Mouse (Mus musculus): Measurements from ENCODE around the gene Serpinb9d. TPM values are rescaled to one million over a fixed set of nuclear protein-coding genes. Genes with fewer than 3 reads are reported as not detected.
"Not testable (repeated sequence)": the region's sequence is repeated elsewhere in the genome, so short reads cannot be mapped to it uniquely, and the experiment has no call there.

Gene Serpinb9d
- polyA plus RNA-seq (2012) = not detected in 2 replicates

DNA sequence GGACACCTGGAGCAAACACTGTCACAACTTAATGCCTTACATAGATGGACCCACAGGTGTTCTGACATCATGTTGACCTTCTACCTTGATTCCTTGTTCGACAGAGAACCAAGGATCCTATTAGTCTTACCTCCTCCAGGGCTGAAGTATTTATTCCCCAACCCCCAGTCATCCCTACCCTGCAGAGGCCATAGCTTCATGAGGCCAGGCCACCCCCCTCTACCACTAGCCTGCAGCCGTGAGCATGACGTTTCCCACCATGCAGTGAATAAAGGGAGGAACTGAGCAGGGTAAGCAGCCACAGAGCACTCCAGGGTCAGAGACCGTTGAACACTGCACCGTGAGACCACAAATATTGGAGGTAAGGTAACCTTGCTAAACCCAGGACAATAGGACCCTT, at the start of gene Serpinb9d:
TSS of gene Serpinb9d (plus strand) at position 301 of the 400 bp plus-strand sequence.
- H3K4me3 ChIP-seq (replicated peaks) = no peak within 1 kb of the TSS
- TF ChIP-seq GATA1 (IDR thresholded peaks at IDR 0.05; ENCODE audit: low read length) (no peak), TAL1 (IDR thresholded peaks at IDR 0.05; ENCODE audit: low read length) (no peak)
- H3K4me1 ChIP-seq (ENCODE audit: control insufficient read depth) = no peaks in the 10 kb centered on the region
- H3K36me3 ChIP-seq (ENCODE audit: control insufficient read depth) = no peaks in the 10 kb centered on the region
- H3K27me3 ChIP-seq (ENCODE audit: control insufficient read depth) = no peaks in the 10 kb centered on the region
- no peaks in the 10 kb centered on the region for H3K9me3 ChIP-seq (ENCODE audit: control insufficient read depth, low read length)

DNA sequence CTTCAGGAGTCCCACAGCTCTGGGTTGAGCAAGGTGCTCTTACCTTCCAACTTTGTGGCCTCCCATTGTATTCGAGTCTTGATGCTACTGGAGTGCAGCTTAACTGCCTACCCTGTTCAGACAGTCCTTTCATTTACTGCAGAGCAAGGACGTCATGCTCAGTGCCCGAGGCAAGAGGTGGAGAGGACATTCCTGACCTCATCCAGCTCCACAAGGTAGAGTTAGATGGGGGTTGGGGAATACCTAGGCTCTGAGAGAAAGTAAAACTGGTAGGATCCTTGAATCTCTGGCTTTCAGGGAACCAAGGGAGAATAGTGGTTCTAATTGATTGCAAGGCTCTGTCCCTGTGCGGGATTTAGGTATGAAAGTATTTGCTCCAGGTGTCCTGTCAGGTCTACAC, 33.1 kb upstream of the Serpinb9d start, which contains the start of gene Serpinb9c:
TSS of gene Serpinb9c (minus strand) at position 101 of the 400 bp plus-strand sequence.
- TF ChIP-seq TAL1 (IDR thresholded peaks at IDR 0.05; ENCODE audit: low read length) (no peak), GATA1 (IDR thresholded peaks at IDR 0.05; ENCODE audit: low read length) (no peak)
- Histone ChIP-seq H3K9me3 (ENCODE audit: control insufficient read depth, low read length) (no peaks in the 10 kb centered on the region), H3K4me3 (replicated peaks) (no peak within 1 kb of the TSS), H3K27me3 (ENCODE audit: control insufficient read depth) (no peaks in the 10 kb centered on the region), H3K4me1 (ENCODE audit: control insufficient read depth) (no peaks in the 10 kb centered on the region), H3K36me3 (ENCODE audit: control insufficient read depth) (no peaks in the 10 kb centered on the region)

DNA sequence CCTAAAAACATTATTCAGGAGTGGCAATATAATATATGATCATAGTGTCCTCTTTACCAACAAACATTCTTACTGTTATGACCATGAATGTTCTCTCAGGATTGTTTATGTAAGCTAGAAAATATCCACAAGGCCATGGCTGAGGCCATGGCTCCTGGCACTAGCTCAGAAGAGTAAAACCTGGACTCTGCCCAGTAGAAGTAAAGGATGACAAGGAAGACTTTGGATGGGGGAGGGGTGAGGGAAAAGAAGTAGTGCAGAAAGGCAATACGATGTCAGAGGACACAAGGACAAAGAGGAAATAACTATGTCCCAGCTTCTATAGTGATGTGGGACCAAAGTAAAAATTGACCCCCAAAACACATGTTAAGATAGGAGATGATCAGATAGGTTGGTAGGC, 2.3 kb upstream of the Serpinb9d start:
- not testable (repeated sequence) for H3K4me3 ChIP-seq (replicated peaks); H3K27me3 ChIP-seq (ENCODE audit: control insufficient read depth)

DNA sequence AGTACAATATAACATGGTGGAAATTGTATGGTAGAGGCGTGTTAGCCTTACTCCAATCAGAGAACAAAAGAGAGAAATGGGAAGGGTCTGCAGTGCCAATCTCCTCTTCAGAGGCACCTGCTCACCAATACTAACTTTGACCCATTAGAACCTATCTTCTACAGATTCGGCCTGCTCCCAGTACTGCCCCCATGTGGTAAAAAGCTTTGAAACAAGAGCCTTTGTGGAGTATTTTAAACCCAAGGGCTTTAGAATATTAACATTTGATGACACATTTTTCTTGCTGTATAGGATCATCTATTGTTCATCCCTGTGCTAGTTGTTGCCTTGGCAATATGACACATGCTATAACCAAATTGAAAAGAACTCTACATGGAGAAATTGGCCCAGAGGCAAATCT, 7.0 kb downstream of the Serpinb9d start:
- Histone ChIP-seq H3K4me3 (replicated peaks) (no peak overlapping the region), H3K27me3 (ENCODE audit: control insufficient read depth) (no peaks in the 10 kb centered on the region), H3K36me3 (ENCODE audit: control insufficient read depth) (no peaks in the 10 kb centered on the region), H3K9me3 (ENCODE audit: control insufficient read depth, low read length) (no peaks in the 10 kb centered on the region), H3K4me1 (ENCODE audit: control insufficient read depth) (no peaks in the 10 kb centered on the region)
- TF ChIP-seq GATA1 (IDR thresholded peaks at IDR 0.05; ENCODE audit: low read length) (no peak), TAL1 (IDR thresholded peaks at IDR 0.05; ENCODE audit: low read length) (no peak)

More for the DNA sequence above, 2.3 kb upstream of the Serpinb9d start:
- not testable (repeated sequence) for H3K36me3 ChIP-seq (ENCODE audit: control insufficient read depth); H3K4me1 ChIP-seq (ENCODE audit: control insufficient read depth); H3K9me3 ChIP-seq (ENCODE audit: control insufficient read depth, low read length)

DNA sequence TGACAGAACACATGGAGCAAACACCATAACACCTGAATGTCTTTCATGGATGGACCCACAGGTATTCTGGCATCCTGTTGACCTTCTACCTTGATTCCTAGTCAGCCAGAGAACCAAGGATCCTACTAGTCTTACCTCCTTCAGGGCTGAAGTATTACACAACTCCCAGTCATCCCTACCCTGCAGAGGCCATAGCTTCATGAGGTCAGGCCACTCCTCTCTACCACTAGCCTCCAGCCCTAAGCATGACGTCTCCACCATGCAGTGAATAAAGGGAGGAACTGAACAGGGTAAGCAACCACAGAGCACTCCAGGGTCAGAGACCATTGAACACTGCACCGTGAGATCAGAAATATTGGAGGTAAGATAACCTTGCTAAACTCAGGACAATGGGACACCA, 56.6 kb downstream of the Serpinb9d start, which contains the start of gene Serpinb9e:
TSS of gene Serpinb9e (plus strand) at position 301 of the 400 bp plus-strand sequence.
- H3K4me3 ChIP-seq (replicated peaks); H3K9me3 ChIP-seq (ENCODE audit: control insufficient read depth, low read length); H3K4me1 ChIP-seq (ENCODE audit: control insufficient read depth); H3K36me3 ChIP-seq (ENCODE audit: control insufficient read depth); H3K27me3 ChIP-seq (ENCODE audit: control insufficient read depth): not testable (repeated sequence)

Other genes with a start within 250 kb of the Serpinb9d start
- gene Serpinb6b, start 227.8 kb upstream of the Serpinb9d start, polyA plus RNA-seq (2012) = 0.07 and 0.09 TPM in 2 replicates
- gene Serpinb9, start 189.7 kb upstream of the Serpinb9d start, polyA plus RNA-seq (2012) = 0.01 TPM in 1 of 2 replicates, not detected in the other
- not detected in 2 replicates for gene Serpinb9b, start 165.5 kb upstream of the Serpinb9d start, polyA plus RNA-seq (2012)
- gene Serpinb1b, start 114.4 kb upstream of the Serpinb9d start, polyA plus RNA-seq (2012) = not detected in 2 replicates
- gene Serpinb9c, start 33.2 kb upstream of the Serpinb9d start, polyA plus RNA-seq (2012) = not detected in 2 replicates
- not detected in 2 replicates for gene Serpinb9e, start 56.7 kb downstream of the Serpinb9d start, polyA plus RNA-seq (2012)
- gene Serpinb9f, start 131.1 kb downstream of the Serpinb9d start, polyA plus RNA-seq (2012) = not detected in 2 replicates
- not detected in 2 replicates for gene Gm11397, start 202.8 kb downstream of the Serpinb9d start, polyA plus RNA-seq (2012)

Measured in erythroblast, embryonic 14.5 days (primary cell).